Mouse (Mus musculus) heart, embryonic 12.5 days (tissue): ENCODE results near the gene Tiam1. TPM values are rescaled to one million over a fixed set of nuclear protein-coding genes. Genes with fewer than 3 reads are reported as not detected.
"Not testable (repeated sequence)": the region's sequence is repeated elsewhere in the genome, so short reads cannot be mapped to it uniquely, and the experiment has no call there.

Source experiments
- ATAC-seq: fragments of 200-750 bp; cut with Nextera tagmentation; 2 replicates; pipeline ENCODE4 v1.8.0; 2017; ENCODE audit warnings: moderate TSS enrichment, moderate library complexity; ENCODE audit not compliant: insufficient number of reproducible peaks, low FRiP score
- H3K27ac ChIP-seq: fragments of 300-500 bp; sonication (generic); 2 replicates; pipeline ENCODE4 v1.5.1; 2016; ENCODE audit warnings: mild to moderate bottlenecking, moderate library complexity; ENCODE audit not compliant: poor library complexity, severe bottlenecking
- H3K27me3 ChIP-seq: fragments of 300-500 bp; sonication (generic); replicated peaks from 2 replicates; pipeline ENCODE4 v1.6.1; 2016; ENCODE audit warnings: mild to moderate bottlenecking, moderate library complexity
- H3K36me3 ChIP-seq: fragments of 300-500 bp; sonication (generic); 2 replicates; pipeline ENCODE4 v1.6.1; 2016; ENCODE audit warnings: mild to moderate bottlenecking, moderate library complexity
- H3K4me1 ChIP-seq: fragments of 300-500 bp; sonication (generic); replicated peaks from 2 replicates; pipeline ENCODE4 v1.6.1; 2016; ENCODE audit warnings: mild to moderate bottlenecking
- H3K4me2 ChIP-seq: fragments of 300-500 bp; sonication (generic); 2 replicates; pipeline ENCODE4 v1.6.1; 2016; ENCODE audit warnings: mild to moderate bottlenecking, moderate library complexity
- H3K4me3 ChIP-seq: fragments of 300-500 bp; sonication (generic); 2 replicates; pipeline ENCODE4 v1.5.1; 2016; ENCODE audit warnings: mild to moderate bottlenecking
- H3K9ac ChIP-seq: fragments of 300-500 bp; sonication (generic); 2 replicates; pipeline ENCODE4 v1.6.1; 2016; ENCODE audit warnings: mild to moderate bottlenecking, moderate library complexity
- H3K9me3 ChIP-seq: fragments of 300-500 bp; sonication (generic); replicated peaks from 2 replicates; pipeline ENCODE4 v1.6.1; 2016; ENCODE audit warnings: mild to moderate bottlenecking, moderate library complexity
- WGBS: fragments of 180-500 bp; shearing (Covaris S2); methylation state at CpG from one replicate; pipeline ENCODE4 v1.1.7; 2016; 5-methylcytosine and 5-hydroxymethylcytosine counted together
- polyA plus RNA-seq: library from polyadenylated mRNA; unstranded; fragments of >200 nt; fragmentation: Nextera tagmentation; extraction: Ambion mirVana; gene quantifications from 2 replicates; pipeline ENCODE4 v1.2.1, GENCODE M21; 2016

Tiam1 gene
- polyA plus RNA-seq, 1 experiment from 2014 or later: 16.9 TPM

DNA sequence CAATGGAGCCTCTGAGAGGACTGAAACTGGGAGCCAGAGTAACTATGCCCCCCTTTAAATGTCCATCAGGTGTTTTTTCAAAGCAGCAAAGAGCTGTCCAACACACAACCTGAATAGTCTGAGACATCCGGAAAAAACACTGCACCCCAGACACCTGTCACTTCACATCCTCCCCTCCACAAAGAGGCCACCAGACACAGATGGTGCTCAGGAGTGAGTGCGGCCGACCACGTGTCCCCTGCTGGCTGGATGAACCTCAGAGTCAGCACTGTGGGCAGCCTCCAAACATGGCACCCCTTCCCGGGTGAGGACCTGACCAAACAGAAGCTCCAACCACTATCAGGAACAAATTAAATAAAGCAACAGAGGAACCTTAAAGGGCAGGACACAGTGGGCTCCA lies 56.3 kb downstream of the Tiam1 start:
- H3K4me1 ChIP-seq: peaks cover 19% of the 10 kb centered on the region
- no peak for ATAC-seq
- H3K9ac ChIP-seq: no peak overlapping the region
- H3K27ac ChIP-seq: no peak overlapping the region
- WGBS: 84% methylated on average over 5 of the region's 5 CpGs
- no peak overlapping the region for H3K4me3 ChIP-seq
- H3K9me3 ChIP-seq: no peaks in the 10 kb centered on the region
- no peak overlapping the region for H3K4me2 ChIP-seq
- H3K27me3 ChIP-seq: no peaks in the 10 kb centered on the region
- no peaks in the 10 kb centered on the region for H3K36me3 ChIP-seq

DNA sequence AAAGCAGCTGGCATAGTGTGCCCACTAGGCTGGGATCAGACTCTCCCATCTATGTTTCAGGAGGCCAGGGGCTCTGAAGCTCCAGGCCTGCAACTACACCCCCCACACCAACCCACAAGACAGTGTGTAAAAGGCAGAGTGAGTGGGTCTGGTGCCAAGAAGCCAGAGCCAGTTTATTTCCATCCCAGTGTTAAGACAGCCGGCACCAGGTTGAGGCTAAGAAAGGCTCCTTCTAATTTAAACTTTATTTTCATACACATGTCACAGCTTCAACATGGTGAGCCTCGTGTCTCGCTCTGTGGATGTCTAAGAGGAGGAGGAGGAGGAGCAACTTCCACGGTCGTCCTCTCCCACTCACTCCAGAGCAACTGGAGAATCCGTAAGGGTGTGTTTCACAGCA lies 57.5 kb downstream of the Tiam1 start:
- no peak for ATAC-seq
- Histone ChIP-seq H3K27me3 (no peaks in the 10 kb centered on the region), H3K27ac (no peak overlapping the region), H3K4me3 (no peak overlapping the region), H3K4me2 (no peak overlapping the region), H3K4me1 (peaks cover 11% of the 10 kb centered on the region), H3K9me3 (no peaks in the 10 kb centered on the region), H3K9ac (no peak overlapping the region), H3K36me3 (no peaks in the 10 kb centered on the region)
- 78% methylated on average over 6 of the region's 6 CpGs for WGBS

DNA sequence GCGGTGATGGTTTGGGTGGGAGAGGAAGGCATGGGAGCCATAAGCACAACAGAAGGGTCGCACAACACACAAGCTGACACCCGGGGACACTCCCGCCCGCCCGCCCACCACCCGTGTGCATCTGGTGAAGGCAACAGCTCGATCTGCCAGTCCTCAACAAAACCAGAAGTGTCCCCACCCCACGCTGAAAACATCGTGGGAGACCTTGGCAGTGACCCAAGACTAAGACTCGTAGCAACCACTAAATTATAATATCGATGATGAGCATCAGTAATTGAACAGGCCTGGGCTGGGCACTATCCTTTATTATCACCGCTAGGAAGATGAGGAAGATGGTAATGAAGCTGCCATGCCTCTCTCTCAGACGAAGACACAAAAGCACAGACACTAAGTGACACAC lies 58.0 kb downstream of the Tiam1 start:
- H3K4me2 ChIP-seq: no peak overlapping the region
- no peaks in the 10 kb centered on the region for H3K36me3 ChIP-seq
- peaks cover 9% of the 10 kb centered on the region; the same call in 1 of the 2 replicates for H3K4me1 ChIP-seq
- no peak overlapping the region for H3K4me3 ChIP-seq
- no peak for ATAC-seq
- H3K27me3 ChIP-seq: no peaks in the 10 kb centered on the region
- 88% methylated on average over 14 of the region's 14 CpGs for WGBS
- no peak overlapping the region for H3K9ac ChIP-seq
- H3K27ac ChIP-seq: no peak overlapping the region
- no peaks in the 10 kb centered on the region for H3K9me3 ChIP-seq

DNA sequence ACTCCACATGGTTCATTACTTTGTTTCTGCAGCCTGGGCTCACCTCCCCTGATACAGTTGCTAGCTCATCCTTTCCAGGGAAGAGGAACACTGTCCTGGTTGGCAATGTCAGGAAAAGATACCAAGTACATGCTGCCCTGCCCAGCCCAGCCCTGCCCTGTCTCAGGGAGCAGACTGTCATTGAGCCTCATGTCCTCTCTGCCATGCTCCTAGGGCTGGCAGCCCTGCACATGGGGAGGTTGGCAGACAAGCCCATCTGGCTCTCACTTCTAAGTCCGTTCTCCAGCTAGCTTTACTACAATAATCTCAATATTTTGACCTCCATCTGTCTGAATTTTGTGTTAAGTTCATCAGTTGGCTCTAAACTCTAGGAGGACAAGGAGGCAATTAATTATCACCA lies 62.4 kb downstream of the Tiam1 start:
- no peaks in the 10 kb centered on the region for H3K36me3 ChIP-seq
- no peak overlapping the region for H3K27ac ChIP-seq
- ATAC-seq: no peak
- H3K4me1 ChIP-seq: peaks cover 9% of the 10 kb centered on the region; the same call in 1 of the 2 replicates
- H3K9me3 ChIP-seq: no peaks in the 10 kb centered on the region
- H3K27me3 ChIP-seq: no peaks in the 10 kb centered on the region
- H3K4me2 ChIP-seq: no peak overlapping the region
- H3K4me3 ChIP-seq: no peak overlapping the region
- H3K9ac ChIP-seq: no peak overlapping the region
- WGBS: 84% methylated on average over 1 of the region's 1 CpGs

DNA sequence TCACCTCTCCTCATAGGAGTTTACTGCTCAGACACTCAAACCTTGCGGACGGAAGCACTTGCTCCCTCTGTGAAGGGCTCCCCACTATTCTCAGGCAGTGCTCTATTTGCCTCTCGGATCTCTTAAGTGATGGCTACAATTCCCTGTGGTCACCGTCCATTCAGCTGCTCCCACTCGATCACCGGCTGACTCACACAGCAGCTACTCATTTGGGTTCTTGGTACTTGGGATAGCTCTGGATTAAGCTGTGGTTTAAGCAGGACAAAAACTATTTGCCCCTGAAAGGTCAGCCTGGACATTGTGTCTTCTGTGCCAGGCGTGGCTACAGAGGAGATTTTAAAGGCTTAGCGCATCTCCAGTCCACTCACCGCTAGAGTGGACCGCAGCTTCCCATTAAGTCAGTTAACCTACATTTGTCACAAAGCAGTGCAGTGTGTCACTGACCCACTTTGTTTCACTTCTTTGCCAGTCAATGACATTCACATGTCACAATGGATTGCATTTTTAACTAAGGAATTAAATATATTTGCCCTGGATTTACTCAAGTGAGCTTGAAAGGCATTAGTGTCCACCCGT lies 64.7 kb downstream of the Tiam1 start:
- Histone ChIP-seq H3K9ac (no peak overlapping the region), H3K9me3 (no peaks in the 10 kb centered on the region), H3K27ac (no peak overlapping the region), H3K4me3 (no peak overlapping the region), H3K36me3 (no peaks in the 10 kb centered on the region), H3K27me3 (no peaks in the 10 kb centered on the region), H3K4me1 (peaks cover 10% of the 10 kb centered on the region), H3K4me2 (no peak overlapping the region)
- ATAC-seq: no peak
- 84% methylated on average over 11 of the region's 11 CpGs for WGBS

DNA sequence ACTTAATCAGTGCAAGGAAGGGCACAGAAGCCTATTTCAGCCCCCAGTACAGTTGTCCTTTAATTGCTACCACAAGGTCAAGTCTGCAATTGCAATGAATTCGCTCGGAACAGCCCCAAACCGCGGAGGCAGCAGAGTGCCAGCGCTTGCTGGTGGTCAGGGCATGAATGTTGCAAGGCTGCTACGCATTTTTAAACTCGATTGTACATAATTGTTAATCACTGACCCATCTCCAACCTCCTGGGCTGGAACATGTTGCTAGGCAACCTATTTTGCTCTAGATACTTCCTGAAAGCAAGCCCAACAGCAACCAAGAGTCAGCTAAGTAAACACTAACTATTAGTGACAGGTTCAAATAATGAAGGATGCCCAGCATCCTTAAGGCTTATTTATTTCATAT lies 70.1 kb downstream of the Tiam1 start:
- H3K4me2 ChIP-seq: no peak overlapping the region
- ATAC-seq: no peak
- H3K9ac ChIP-seq: no peak overlapping the region
- H3K27ac ChIP-seq: 0 out of 2 replicates have a peak overlapping the region, but pooled peaks have one; percentile 3
- no peak overlapping the region for H3K4me3 ChIP-seq
- WGBS: 72% methylated on average over 7 of the region's 7 CpGs
- peaks cover 32% of the 10 kb centered on the region for H3K4me1 ChIP-seq
- H3K9me3 ChIP-seq: no peaks in the 10 kb centered on the region
- no peaks in the 10 kb centered on the region for H3K36me3 ChIP-seq
- H3K27me3 ChIP-seq: no peaks in the 10 kb centered on the region

DNA sequence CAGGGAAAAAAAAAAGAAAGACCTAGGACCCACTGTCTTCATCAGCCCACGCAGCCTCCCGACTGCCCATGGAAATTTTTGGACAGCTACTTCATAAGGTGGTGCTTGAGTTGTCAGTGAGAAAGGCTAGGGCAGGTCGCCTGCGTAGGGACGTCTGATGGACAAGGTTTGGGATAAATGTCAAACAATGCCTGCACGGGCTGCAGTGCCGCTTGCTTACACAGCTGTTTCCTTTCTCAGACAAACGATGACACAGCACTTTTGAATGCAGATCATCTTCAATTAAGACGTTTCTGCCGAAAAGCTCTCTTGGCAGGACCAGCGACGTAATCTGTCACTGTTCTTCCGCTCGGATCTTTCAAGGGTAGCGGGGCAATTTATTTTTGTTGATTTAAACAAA lies 70.9 kb downstream of the Tiam1 start:
- ATAC-seq: peak; percentile 74
- Histone ChIP-seq H3K4me1 (peaks cover 32% of the 10 kb centered on the region), H3K27ac (no peak overlapping the region), H3K4me3 (no peak overlapping the region), H3K27me3 (no peaks in the 10 kb centered on the region), H3K36me3 (no peaks in the 10 kb centered on the region), H3K9me3 (no peaks in the 10 kb centered on the region), H3K4me2 (peak overlapping the region; percentile 42), H3K9ac (no peak overlapping the region)
- WGBS: 28% methylated on average over 15 of the region's 15 CpGs

DNA sequence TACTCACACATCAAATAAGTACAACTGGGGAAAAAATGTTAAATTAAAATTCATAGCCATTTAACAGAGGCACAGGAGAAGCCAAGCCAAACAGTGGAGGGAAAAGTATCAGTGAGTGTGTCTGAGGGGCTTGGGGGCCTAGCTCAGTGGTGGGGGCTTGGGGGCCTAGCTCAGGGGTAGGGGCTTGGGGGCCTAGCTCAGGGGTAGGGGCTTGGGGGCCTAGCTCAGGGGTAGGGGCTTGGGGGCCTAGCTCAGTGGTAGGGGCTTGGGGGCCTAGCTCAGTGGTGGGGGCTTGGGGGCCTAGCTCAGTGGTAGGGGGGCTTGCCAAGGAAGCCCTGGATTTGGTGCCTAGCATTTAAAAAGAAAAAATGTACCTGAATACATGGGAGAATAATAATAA lies 72.4 kb downstream of the Tiam1 start:
- H3K36me3 ChIP-seq, H3K4me3 ChIP-seq, H3K27ac ChIP-seq, H3K27me3 ChIP-seq, H3K9me3 ChIP-seq, H3K9ac ChIP-seq, H3K4me2 ChIP-seq: not testable (repeated sequence)
- ATAC-seq: peak; percentile 89
- peaks cover 32% of the 10 kb centered on the region for H3K4me1 ChIP-seq

DNA sequence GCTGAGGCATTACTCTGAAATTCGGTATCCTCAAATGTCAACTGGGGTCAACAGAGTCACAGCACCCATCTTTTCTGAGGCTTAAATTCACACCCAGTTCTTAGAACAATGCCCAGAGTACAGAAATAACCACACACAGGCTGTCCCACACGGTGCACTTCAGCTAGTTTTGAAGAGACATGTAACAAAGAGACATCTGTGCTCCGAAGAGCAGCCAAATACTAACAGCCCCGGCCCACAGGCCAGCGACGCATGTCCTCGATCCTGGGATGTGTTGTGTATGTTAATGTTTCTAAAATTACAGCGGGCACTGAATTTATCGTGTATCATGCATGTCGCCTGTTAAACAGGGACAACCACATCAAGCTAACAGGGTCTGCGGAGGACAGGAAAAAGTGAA lies 73.5 kb downstream of the Tiam1 start:
- Histone ChIP-seq H3K27me3 (no peaks in the 10 kb centered on the region), H3K9ac (no peak overlapping the region), H3K36me3 (peaks cover 4% of the 10 kb centered on the region; the same call in 1 of the 2 replicates), H3K9me3 (no peaks in the 10 kb centered on the region), H3K4me2 (no peak overlapping the region), H3K4me3 (no peak overlapping the region), H3K27ac (no peak overlapping the region), H3K4me1 (peaks cover 32% of the 10 kb centered on the region)
- 91% methylated on average over 11 of the region's 11 CpGs for WGBS
- no peak for ATAC-seq

DNA sequence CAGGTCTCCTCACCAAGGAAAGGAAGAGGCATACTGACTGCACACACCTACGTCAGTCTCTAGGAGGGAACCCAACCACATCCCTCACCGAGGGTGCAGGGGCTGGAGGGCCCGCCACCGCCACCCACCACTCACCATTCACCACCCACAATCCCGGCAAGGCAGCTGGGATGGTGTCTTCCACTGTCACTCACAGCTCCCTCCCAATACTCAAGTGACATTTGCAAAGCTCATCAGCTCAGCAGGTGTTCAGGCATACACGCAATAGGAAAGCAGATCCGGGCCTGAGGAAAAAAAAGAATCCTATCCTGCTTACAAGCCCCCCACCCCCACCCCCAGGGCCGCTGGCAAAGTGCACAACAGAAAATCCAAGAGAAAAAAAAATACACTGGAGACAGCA lies 74.4 kb downstream of the Tiam1 start:
- Histone ChIP-seq H3K9me3 (no peaks in the 10 kb centered on the region), H3K27me3 (no peaks in the 10 kb centered on the region), H3K27ac (no peak overlapping the region), H3K4me2 (no peak overlapping the region), H3K4me1 (peaks cover 31% of the 10 kb centered on the region), H3K36me3 (peaks cover 10% of the 10 kb centered on the region; the same call in 1 of the 2 replicates), H3K4me3 (no peak overlapping the region), H3K9ac (no peak overlapping the region)
- WGBS: 69% methylated on average over 8 of the region's 8 CpGs
- ATAC-seq: no peak

DNA sequence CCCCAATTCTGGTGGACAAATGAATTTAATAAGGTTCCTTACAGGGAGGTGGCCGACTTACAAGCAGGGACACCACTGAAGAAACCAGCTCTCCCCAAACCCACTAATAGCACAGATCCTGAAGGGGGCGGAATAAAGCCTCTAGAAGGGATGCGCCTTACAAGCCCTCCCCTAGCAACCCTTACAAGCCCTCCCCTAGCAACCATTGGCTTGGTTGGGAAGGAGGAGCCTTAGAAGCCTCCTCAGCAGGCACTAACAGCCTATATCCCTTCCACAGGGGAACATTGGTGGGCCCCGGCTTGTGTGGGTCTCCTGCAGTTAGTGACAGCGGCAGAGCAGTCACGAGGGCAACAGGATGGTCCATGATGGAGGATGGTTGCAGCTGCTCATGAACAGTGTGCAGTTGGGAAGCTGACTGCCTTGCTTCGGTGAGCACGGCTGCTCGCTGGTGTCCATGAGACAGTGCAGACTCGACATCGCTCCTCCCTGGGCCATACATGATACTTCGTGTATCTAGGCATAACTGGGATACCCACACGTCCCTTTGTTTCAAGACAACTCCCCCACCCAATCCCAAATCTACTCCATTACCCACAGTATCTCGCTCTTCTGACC lies 90.6 kb downstream of the Tiam1 start:
- Histone ChIP-seq H3K27ac (no peak overlapping the region), H3K4me3 (no peak overlapping the region), H3K4me2 (no peak overlapping the region), H3K36me3 (peaks cover 10% of the 10 kb centered on the region), H3K9me3 (no peaks in the 10 kb centered on the region), H3K27me3 (no peaks in the 10 kb centered on the region), H3K9ac (no peak overlapping the region), H3K4me1 (peaks cover 7% of the 10 kb centered on the region; the same call in 1 of the 2 replicates)
- WGBS: 70% methylated on average over 14 of the region's 14 CpGs
- ATAC-seq: peak; percentile 71

DNA sequence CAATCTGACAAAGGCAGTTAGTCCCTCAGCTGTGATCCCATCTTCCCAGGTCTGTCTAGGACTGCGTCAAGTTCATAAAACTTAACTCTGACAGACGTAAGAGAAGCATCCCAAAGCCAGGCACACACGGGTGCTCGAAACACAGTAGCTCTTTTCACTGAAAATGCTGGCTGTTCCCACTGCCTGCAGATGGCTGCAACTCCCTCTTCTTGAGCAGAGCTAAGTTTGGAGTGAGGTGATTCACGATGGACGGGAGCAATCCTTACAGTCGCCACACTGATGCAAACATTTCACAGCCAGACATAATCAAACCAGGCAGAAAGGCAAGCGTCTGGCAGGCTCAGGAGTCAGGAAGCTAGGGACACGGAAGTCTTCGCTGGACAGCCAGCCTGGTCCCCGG lies 91.2 kb downstream of the Tiam1 start:
- H3K36me3 ChIP-seq: peaks cover 10% of the 10 kb centered on the region
- peak; percentile 19; the same call in 1 of the 2 replicates for ATAC-seq
- no peaks in the 10 kb centered on the region for H3K27me3 ChIP-seq
- WGBS: 57% methylated on average over 11 of the region's 11 CpGs
- peaks cover 7% of the 10 kb centered on the region; the same call in 1 of the 2 replicates for H3K4me1 ChIP-seq
- no peaks in the 10 kb centered on the region for H3K9me3 ChIP-seq
- no peak overlapping the region for H3K4me2 ChIP-seq
- no peak overlapping the region for H3K4me3 ChIP-seq
- no peak overlapping the region for H3K9ac ChIP-seq
- H3K27ac ChIP-seq: no peak overlapping the region
